Mouse (Mus musculus) neural tube, embryonic 11.5 days (tissue): ENCODE measurements at regions not wholly inside any gene's neighbourhood (a gene's known extent, or its start where the extent isn't known, plus 50 kb on each side); places are given as distances from the start of the nearest gene placed in this dataset.

Experiments
- ATAC-seq: fragments of 200-750 bp; cut with Nextera tagmentation; 2 replicates; pipeline ENCODE4 v1.8.0; 2017; ENCODE audit warnings: moderate number of reproducible peaks, mild to moderate bottlenecking, moderate TSS enrichment, moderate library complexity; ENCODE audit not compliant: insufficient read depth, low FRiP score, low TSS enrichment
- DNase-seq: peaks from one replicate; pipeline ENCODE4 v3.0.0-alpha.2; 2015; ENCODE audit warnings: low spot score
- H3K27ac ChIP-seq: fragments of 300-500 bp; sonication (generic); 2 replicates; pipeline ENCODE4 v1.5.1; 2014; ENCODE audit warnings: low read depth, mild to moderate bottlenecking, low read length
- H3K27me3 ChIP-seq: fragments of 300-500 bp; sonication (generic); 2 replicates; pipeline ENCODE4 v1.6.1; 2014; ENCODE audit warnings: mild to moderate bottlenecking, low read length, mixed read lengths; ENCODE audit not compliant: control insufficient read depth, insufficient read depth
- H3K36me3 ChIP-seq: fragments of 300-500 bp; sonication (generic); 2 replicates; pipeline ENCODE4 v1.6.1; 2014; ENCODE audit warnings: mild to moderate bottlenecking, low read length, moderate library complexity, mixed read lengths; ENCODE audit not compliant: control insufficient read depth, insufficient read depth
- H3K4me1 ChIP-seq: fragments of 300-500 bp; sonication (generic); 2 replicates; pipeline ENCODE4 v1.6.1; 2014; ENCODE audit warnings: low read length, mixed read lengths; ENCODE audit not compliant: control insufficient read depth, insufficient read depth
- H3K4me2 ChIP-seq: fragments of 300-500 bp; sonication (generic); 2 replicates; pipeline ENCODE4 v1.6.1; 2014; ENCODE audit warnings: low read depth, mild to moderate bottlenecking, moderate library complexity
- H3K4me3 ChIP-seq: fragments of 300-500 bp; sonication (generic); 2 replicates; pipeline ENCODE4 v1.5.1; 2014; ENCODE audit warnings: low read depth, low read length
- H3K9ac ChIP-seq: fragments of 300-500 bp; sonication (generic); 2 replicates; pipeline ENCODE4 v1.6.1; 2014; ENCODE audit warnings: mild to moderate bottlenecking, low read length
- H3K9me3 ChIP-seq: fragments of 300-500 bp; sonication (generic); 2 replicates; pipeline ENCODE4 v1.6.1; 2016; ENCODE audit warnings: low read length; ENCODE audit not compliant: control insufficient read depth
- WGBS: fragments of 180-500 bp; shearing (Covaris S2); extraction: QIAGEN DNeasy Blood & Tissue Kit; methylation state at CpG from one replicate; pipeline ENCODE4 v1.1.7; 2014; 5-methylcytosine and 5-hydroxymethylcytosine counted together

DNA sequence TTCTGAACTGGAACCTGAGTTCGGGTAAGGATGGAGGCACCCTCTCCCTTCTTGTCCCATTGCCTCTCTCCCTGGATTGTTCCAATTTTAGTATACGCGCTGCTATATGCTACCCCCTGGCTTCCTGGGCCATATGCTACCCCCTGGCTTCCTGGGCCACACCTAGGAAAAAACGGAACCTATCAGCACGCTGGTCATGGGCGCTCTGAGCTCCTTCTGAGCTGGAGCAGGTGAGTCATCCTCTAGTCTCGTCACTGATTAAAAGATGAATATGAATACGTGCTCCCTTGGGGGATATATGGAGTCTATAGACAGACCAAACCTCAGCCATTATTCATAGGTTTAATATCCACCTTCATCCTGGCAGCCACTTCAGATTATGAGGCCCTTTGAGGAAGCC, 96.1 kb upstream of the Il12b start:
- Histone ChIP-seq H3K36me3 (no peaks in the 10 kb centered on the region), H3K27ac (no peak overlapping the region), H3K9me3 (no peaks in the 10 kb centered on the region), H3K9ac (no peak overlapping the region), H3K4me2 (no peak overlapping the region), H3K4me3 (no peak overlapping the region), H3K27me3 (no peaks in the 10 kb centered on the region), H3K4me1 (no peaks in the 10 kb centered on the region)
- ATAC-seq (no peak), DNase-seq (no peak)
- WGBS, result 90% methylated on average over 8 of the region's 8 CpGs

DNA sequence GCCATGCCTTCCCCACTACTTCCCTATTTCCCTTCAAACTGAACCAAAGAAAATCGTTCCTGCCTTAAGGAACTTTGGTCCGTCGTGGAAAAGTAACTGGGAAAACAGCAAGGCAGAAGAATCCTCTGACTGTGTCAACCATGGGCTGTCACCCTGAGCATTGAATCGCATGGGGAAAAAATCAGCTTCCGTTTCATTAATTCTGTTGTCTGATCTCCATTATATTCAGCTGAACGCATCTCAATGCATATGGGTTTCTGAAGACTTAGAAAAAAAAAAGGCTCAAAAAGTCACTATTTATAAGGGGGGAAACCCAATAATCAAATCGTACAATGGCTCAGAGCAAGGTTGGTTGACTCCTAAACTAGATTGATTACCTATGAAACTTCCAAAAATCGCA, 83.8 kb upstream of the Il12b start:
- no peaks in the 10 kb centered on the region for H3K36me3 ChIP-seq
- no peak for ATAC-seq
- no peak overlapping the region for H3K4me3 ChIP-seq
- H3K27ac ChIP-seq, result no peak overlapping the region
- 43% methylated on average over 8 of the region's 8 CpGs for whole genome bisulfite sequencing
- H3K4me2 ChIP-seq, result no peak overlapping the region
- no peaks in the 10 kb centered on the region for H3K27me3 ChIP-seq
- no peaks in the 10 kb centered on the region for H3K9me3 ChIP-seq
- no peaks in the 10 kb centered on the region for H3K4me1 ChIP-seq
- H3K9ac ChIP-seq, result no peak overlapping the region
- DNase-seq, result no peak

DNA sequence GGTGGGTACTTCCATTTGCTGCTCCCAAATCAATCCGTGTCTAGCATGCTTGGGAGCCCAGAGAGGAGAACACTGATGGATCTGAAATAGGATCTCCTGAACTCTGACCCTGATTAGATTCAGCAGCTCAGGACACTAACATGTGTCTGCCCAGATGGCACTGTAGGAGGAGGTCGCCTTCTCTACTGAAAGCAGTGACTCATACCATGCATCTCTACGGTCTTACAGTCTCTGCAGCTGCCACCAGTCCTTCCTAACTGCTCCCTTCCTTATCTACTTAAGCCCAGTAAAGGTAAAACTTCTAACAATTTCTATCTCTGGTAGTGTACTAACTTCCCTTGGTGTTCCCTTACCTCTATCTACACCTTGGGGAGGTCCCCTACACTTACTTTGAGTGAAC, 80.7 kb upstream of the Il12b start:
- Histone ChIP-seq H3K4me2 (no peak overlapping the region), H3K9ac (no peak overlapping the region), H3K9me3 (no peaks in the 10 kb centered on the region), H3K4me1 (no peaks in the 10 kb centered on the region), H3K27ac (no peak overlapping the region), H3K36me3 (no peaks in the 10 kb centered on the region), H3K27me3 (no peaks in the 10 kb centered on the region), H3K4me3 (no peak overlapping the region)
- no peak for DNase-seq
- no peak for ATAC-seq
- 72% methylated on average over 3 of the region's 3 CpGs for WGBS

DNA sequence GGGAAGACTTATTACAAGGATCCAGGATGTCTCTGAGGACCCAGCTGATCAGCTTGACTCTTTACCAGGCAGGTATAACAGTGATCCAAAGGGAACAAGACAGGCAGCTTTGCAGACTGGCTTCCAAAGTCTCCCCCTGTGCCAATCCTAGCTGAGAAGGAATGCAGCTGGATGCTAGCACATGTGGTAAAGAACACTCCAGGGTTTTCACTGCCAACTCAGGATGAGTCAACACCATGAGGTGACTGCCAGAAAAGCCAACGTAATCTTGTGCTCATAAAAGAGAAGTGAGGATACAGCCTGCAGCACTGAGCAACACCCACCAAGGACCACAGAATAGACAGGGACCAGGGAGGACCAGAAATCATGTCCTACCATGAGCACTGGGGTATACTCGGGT, 76.5 kb upstream of the Il12b start:
- H3K4me1 ChIP-seq, result no peaks in the 10 kb centered on the region
- no peak overlapping the region for H3K9ac ChIP-seq
- H3K9me3 ChIP-seq, result no peaks in the 10 kb centered on the region
- ATAC-seq (no peak), DNase-seq (no peak)
- 81% methylated on average over 2 of the region's 2 CpGs for whole genome bisulfite sequencing
- no peak overlapping the region for H3K27ac ChIP-seq
- no peak overlapping the region for H3K4me3 ChIP-seq
- no peaks in the 10 kb centered on the region for H3K27me3 ChIP-seq
- H3K4me2 ChIP-seq, result no peak overlapping the region
- no peaks in the 10 kb centered on the region for H3K36me3 ChIP-seq

DNA sequence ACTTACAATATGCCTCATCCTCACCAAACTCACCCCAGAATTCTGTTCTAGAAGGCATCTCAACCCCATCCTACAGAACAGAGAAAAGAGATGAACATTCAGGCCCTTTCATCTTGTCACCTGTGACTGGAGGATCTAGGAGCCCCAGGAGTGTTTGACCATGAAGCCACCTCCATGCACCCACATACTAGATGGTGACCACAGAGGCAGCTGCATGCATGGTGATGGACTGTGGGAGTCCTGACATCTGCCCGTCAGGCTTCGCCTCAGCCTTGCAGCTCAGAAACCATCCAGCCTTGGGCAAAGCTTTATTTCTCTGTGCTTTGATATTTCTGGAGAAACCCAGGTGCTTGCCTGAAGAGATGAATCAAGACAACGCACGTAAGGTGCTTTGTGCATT, 74.8 kb upstream of the Il12b start:
- no peak overlapping the region for H3K4me2 ChIP-seq
- H3K9ac ChIP-seq, result no peak overlapping the region
- no peak overlapping the region for H3K27ac ChIP-seq
- no peak for DNase-seq
- H3K4me3 ChIP-seq, result no peak overlapping the region
- ATAC-seq, result no peak
- 89% methylated on average over 4 of the region's 4 CpGs for WGBS
- no peaks in the 10 kb centered on the region for H3K4me1 ChIP-seq
- H3K36me3 ChIP-seq, result no peaks in the 10 kb centered on the region
- no peaks in the 10 kb centered on the region for H3K27me3 ChIP-seq
- no peaks in the 10 kb centered on the region for H3K9me3 ChIP-seq

DNA sequence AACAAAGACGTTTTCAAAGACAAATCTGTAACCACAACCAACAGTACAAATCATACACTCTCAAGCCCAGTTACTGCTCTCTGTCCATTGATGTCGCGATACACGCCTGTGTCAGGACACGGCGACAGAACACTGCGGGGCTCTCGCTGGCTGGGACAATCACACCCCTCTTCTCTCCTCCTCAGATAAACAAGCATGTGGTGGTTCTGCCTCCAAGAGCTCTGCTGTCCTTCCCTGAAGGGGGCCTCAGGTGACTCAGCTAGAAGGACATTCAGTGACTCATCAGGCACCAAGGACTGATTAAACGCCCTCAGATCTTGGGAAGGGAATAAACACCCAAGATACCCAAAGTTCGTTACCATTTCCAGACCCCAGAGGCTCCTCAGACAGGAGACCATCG, 74.3 kb upstream of the Il12b start:
- H3K4me3 ChIP-seq, result no peak overlapping the region
- no peak for DNase-seq
- no peaks in the 10 kb centered on the region for H3K36me3 ChIP-seq
- no peaks in the 10 kb centered on the region for H3K27me3 ChIP-seq
- 91% methylated on average over 11 of the region's 11 CpGs for WGBS
- H3K4me1 ChIP-seq, result no peaks in the 10 kb centered on the region
- H3K27ac ChIP-seq, result no peak overlapping the region
- no peak overlapping the region for H3K4me2 ChIP-seq
- no peak for ATAC-seq
- no peaks in the 10 kb centered on the region for H3K9me3 ChIP-seq
- no peak overlapping the region for H3K9ac ChIP-seq

DNA sequence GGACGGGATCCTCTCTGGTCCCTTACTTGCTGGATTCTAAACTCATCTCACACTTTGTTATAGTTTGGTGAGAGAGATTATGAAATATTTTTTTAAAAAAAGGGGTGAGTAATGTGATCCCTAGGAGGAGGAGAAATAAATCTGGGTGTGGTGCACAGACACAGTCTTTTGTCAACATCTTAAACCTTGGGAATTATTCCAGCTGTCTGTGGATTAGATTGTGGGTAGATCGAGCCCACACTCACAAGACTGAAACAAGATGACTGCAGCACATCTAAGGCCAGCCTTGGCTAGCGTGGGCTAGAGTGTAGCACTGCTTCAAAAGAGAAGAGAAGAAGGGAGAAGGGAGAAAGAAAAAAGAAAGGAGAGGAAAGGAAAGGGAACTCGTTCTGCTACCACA, 70.4 kb upstream of the Il12b start:
- Histone ChIP-seq H3K4me2 (no peak overlapping the region), H3K4me3 (no peak overlapping the region), H3K4me1 (no peaks in the 10 kb centered on the region), H3K9ac (no peak overlapping the region), H3K36me3 (no peaks in the 10 kb centered on the region), H3K27me3 (no peaks in the 10 kb centered on the region), H3K27ac (no peak overlapping the region), H3K9me3 (no peaks in the 10 kb centered on the region)
- ATAC-seq (no peak), DNase-seq (no peak)
- 87% methylated on average over 4 of the region's 4 CpGs for WGBS

DNA sequence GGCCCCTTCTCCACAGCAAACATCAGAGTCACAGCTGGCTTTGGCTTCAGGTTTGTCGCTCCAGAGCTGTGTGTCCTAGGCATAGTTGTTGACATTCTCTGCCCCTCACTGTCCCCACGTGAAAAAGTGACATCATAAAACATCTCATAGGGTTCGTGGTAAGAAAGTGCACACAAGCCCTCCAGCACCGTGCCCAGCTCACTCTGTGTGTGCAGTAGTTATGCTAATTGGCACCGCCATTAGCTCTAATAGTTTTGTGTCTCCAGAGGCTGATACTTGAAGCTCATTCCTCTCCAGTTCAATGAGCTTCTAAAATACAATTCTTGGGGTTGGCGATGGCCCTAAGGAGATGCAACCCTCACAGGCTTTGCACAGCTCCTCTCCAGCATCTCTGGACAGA, 69.4 kb upstream of the Il12b start:
- H3K9me3 ChIP-seq, result no peaks in the 10 kb centered on the region
- H3K4me3 ChIP-seq, result no peak overlapping the region
- no peak overlapping the region for H3K4me2 ChIP-seq
- 65% methylated on average over 6 of the region's 6 CpGs for WGBS
- DNase-seq (no peak), ATAC-seq (peak; percentile 56; the same call in 1 of the 2 replicates)
- H3K27me3 ChIP-seq, result no peaks in the 10 kb centered on the region
- H3K36me3 ChIP-seq, result no peaks in the 10 kb centered on the region
- H3K27ac ChIP-seq, result no peak overlapping the region
- H3K9ac ChIP-seq, result no peak overlapping the region
- H3K4me1 ChIP-seq, result no peaks in the 10 kb centered on the region

DNA sequence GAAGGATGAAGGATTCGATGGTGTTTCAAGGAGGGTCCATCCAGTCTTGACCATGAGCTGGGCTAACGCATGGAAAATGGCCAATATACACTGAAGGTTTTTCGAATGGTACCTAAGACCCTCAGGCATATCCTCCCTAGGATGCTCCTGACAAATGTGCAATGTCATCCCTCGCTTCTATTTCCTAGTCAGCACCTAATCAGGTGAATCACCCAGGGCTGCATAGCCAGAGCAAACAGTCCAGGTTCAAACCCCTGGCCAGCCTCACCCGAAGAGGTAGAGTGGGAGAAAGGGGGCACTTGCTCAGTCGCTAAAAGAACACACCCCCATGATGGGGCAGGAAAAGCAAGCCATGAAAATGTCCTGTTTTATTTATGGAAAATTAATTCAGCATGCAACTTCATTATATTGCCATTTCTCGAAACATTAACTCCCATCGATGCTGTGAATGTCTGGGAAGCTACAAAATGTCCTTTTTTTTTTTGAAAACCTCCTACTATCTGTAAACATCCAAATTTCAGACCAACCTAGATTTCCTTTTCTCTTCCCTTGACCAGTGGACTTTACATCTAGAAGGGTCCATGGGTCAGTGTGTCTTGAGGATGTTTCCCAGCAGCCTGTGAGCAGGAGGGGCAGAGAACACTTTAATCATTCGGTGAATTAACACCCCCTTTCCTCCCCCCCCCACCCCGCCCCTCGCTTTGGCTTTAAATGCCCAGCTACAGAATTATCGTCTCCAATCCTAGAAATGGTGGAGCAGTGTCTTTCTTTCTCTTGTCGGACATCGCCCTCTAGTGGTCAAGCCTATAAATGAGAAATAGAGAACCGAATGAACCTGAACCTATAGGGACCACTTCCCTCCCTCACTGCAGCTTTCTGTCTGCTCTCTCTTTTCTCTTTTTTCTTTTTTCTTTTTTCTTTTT, 68.8 kb upstream of the Il12b start:
- peak; percentile 62 for DNase-seq
- H3K27ac ChIP-seq, result no peak overlapping the region
- H3K9me3 ChIP-seq, result no peaks in the 10 kb centered on the region
- ATAC-seq, result peak; percentile 71; the same call in 1 of the 2 replicates
- H3K36me3 ChIP-seq, result no peaks in the 10 kb centered on the region
- no peak overlapping the region for H3K9ac ChIP-seq
- WGBS, result 38% methylated on average over 15 of the region's 15 CpGs
- peak overlapping the region; percentile 9; the same call in 1 of the 2 replicates for H3K4me2 ChIP-seq
- H3K4me1 ChIP-seq, result no peaks in the 10 kb centered on the region
- no peak overlapping the region for H3K4me3 ChIP-seq
- H3K27me3 ChIP-seq, result no peaks in the 10 kb centered on the region
